Mouse (Mus musculus): ENCODE results near the gene Mylk3. TPM values are rescaled to one million over a fixed set of nuclear protein-coding genes. Genes with fewer than 3 reads are reported as not detected.

The Mylk3 gene
- polyA plus RNA-seq, 1 experiment from 2014 or later, result 57.2 TPM

GRCm38 (mm10) chr8:85363406-85363805, 22.7 kb downstream of the Mylk3 start:
- peaks cover 31% of the 10 kb centered on the region for H3K36me3 ChIP-seq (replicated peaks)
- no peak overlapping the region for H3K4me3 ChIP-seq (replicated peaks)
- H3K27me3 ChIP-seq, result no peaks in the 10 kb centered on the region
- no peak overlapping the region for H3K9ac ChIP-seq
- H3K9me3 ChIP-seq (replicated peaks), result no peaks in the 10 kb centered on the region
- peak overlapping the region; percentile 42 for H3K27ac ChIP-seq (replicated peaks)
- H3K4me1 ChIP-seq (replicated peaks), result peaks cover 42% of the 10 kb centered on the region
- 29% methylated on average over 6 of the region's 6 CpGs for WGBS (ENCODE audit: insufficient replicate concordance)
- no peak overlapping the region for H3K4me2 ChIP-seq
- peak; percentile 43; the same call in 1 of the 2 replicates for ATAC-seq (ENCODE audit: insufficient read depth)

DNA sequence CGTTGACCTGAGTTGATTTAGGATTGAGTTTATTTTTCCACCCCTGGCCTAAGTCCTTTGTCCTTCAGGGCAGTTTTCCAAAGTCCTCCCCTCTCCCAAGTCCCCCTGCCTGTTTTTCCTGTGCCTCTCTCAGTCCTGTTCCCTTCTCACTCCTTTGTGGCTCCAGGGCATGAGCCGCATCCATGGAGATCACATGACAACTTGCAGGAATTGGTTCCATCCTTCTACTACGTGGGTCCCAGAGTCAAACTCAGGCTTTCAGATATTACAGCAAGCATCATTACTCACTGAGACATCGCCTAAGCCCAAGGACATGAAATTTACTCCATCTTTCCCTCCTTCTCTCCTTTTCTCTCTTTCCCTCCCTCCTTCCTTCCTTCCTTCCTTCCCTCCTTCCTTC, 23.9 kb downstream of the Mylk3 start:
- no peak overlapping the region for H3K4me2 ChIP-seq
- H3K9ac ChIP-seq, result no peak overlapping the region
- H3K9me3 ChIP-seq (replicated peaks), result no peaks in the 10 kb centered on the region
- H3K36me3 ChIP-seq (replicated peaks), result peaks cover 40% of the 10 kb centered on the region
- H3K27me3 ChIP-seq, result no peaks in the 10 kb centered on the region
- 79% methylated on average over 4 of the region's 4 CpGs for WGBS (ENCODE audit: insufficient replicate concordance)
- peaks cover 35% of the 10 kb centered on the region for H3K4me1 ChIP-seq (replicated peaks)
- H3K4me3 ChIP-seq (replicated peaks), result no peak overlapping the region
- no peak for ATAC-seq (ENCODE audit: insufficient read depth)
- 0 out of 2 replicates have a peak overlapping the region, but pooled peaks have one; percentile 26 for H3K27ac ChIP-seq (replicated peaks)

- no peaks in the 10 kb centered on the region for H3K27me3 ChIP-seq
- ATAC-seq (ENCODE audit: insufficient read depth), result no peak
- H3K36me3 ChIP-seq (replicated peaks), result peaks cover 82% of the 10 kb centered on the region
Measured at GRCm38 (mm10) chr8:85353287-85353686, 32.9 kb downstream of the Mylk3 start.

GRCm38 (mm10) chr8:85339871-85340573, 46.1 kb downstream of the Mylk3 start:
- Histone ChIP-seq H3K9me3 (replicated peaks) (no peaks in the 10 kb centered on the region), H3K9ac (no peak overlapping the region), H3K27ac (replicated peaks) (no peak overlapping the region), H3K4me3 (replicated peaks) (no peak overlapping the region), H3K4me2 (no peak overlapping the region), H3K27me3 (no peaks in the 10 kb centered on the region), H3K36me3 (replicated peaks) (peaks cover 73% of the 10 kb centered on the region), H3K4me1 (replicated peaks) (peaks cover 16% of the 10 kb centered on the region)
- no peak for ATAC-seq (ENCODE audit: insufficient read depth)
- WGBS (ENCODE audit: insufficient replicate concordance), result 89% methylated on average over 5 of the region's 5 CpGs

More at GRCm38 (mm10) chr8:85353287-85353686, 32.9 kb downstream of the Mylk3 start:
- Histone ChIP-seq H3K4me2 (no peak overlapping the region), H3K9ac (no peak overlapping the region), H3K9me3 (replicated peaks) (no peaks in the 10 kb centered on the region), H3K4me1 (replicated peaks) (no peaks in the 10 kb centered on the region), H3K27ac (replicated peaks) (no peak overlapping the region), H3K4me3 (replicated peaks) (no peak overlapping the region)
- 86% methylated on average over 4 of the region's 4 CpGs for WGBS (ENCODE audit: insufficient replicate concordance)

- H3K4me1 ChIP-seq (replicated peaks), result peaks cover 20% of the 10 kb centered on the region
- no peak overlapping the region; the same call in 1 of the 2 replicates for H3K27ac ChIP-seq (replicated peaks)
- H3K9ac ChIP-seq, result no peak overlapping the region
- no peak overlapping the region for H3K4me2 ChIP-seq
- H3K9me3 ChIP-seq (replicated peaks), result no peaks in the 10 kb centered on the region
- no peak overlapping the region for H3K4me3 ChIP-seq (replicated peaks)
- WGBS (ENCODE audit: insufficient replicate concordance), result 81% methylated on average over 4 of the region's 4 CpGs
- no peaks in the 10 kb centered on the region for H3K27me3 ChIP-seq
- no peak for ATAC-seq (ENCODE audit: insufficient read depth)
- peaks cover 78% of the 10 kb centered on the region for H3K36me3 ChIP-seq (replicated peaks)
Measured at GRCm38 (mm10) chr8:85337681-85338080, 48.5 kb downstream of the Mylk3 start.

- ATAC-seq (ENCODE audit: insufficient read depth), result no peak
- WGBS (ENCODE audit: insufficient replicate concordance), result 78% methylated on average over 6 of the region's 6 CpGs
- H3K27ac ChIP-seq (replicated peaks), result peak overlapping the region; percentile 58; the same call in 1 of the 2 replicates
- no peaks in the 10 kb centered on the region for H3K27me3 ChIP-seq
- H3K36me3 ChIP-seq (replicated peaks), result peaks cover 76% of the 10 kb centered on the region
- H3K9ac ChIP-seq, result no peak overlapping the region
- H3K4me2 ChIP-seq, result no peak overlapping the region
- no peak overlapping the region for H3K4me3 ChIP-seq (replicated peaks)
- H3K4me1 ChIP-seq (replicated peaks), result peaks cover 20% of the 10 kb centered on the region
- no peaks in the 10 kb centered on the region for H3K9me3 ChIP-seq (replicated peaks)
Measured at GRCm38 (mm10) chr8:85336211-85336933, 49.8 kb downstream of the Mylk3 start.

- Histone ChIP-seq H3K36me3 (replicated peaks) (peaks cover 76% of the 10 kb centered on the region), H3K9me3 (replicated peaks) (no peaks in the 10 kb centered on the region), H3K27me3 (no peaks in the 10 kb centered on the region), H3K4me2 (peak overlapping the region; percentile 1; the same call in 1 of the 2 replicates), H3K27ac (replicated peaks) (peak overlapping the region; percentile 29), H3K9ac (no peak overlapping the region), H3K4me1 (replicated peaks) (peaks cover 20% of the 10 kb centered on the region), H3K4me3 (replicated peaks) (no peak overlapping the region)
- ATAC-seq (ENCODE audit: insufficient read depth), result peak; percentile 70
Measured at GRCm38 (mm10) chr8:85335105-85335504, 51.0 kb downstream of the Mylk3 start.

- Histone ChIP-seq H3K27ac (replicated peaks) (no peak overlapping the region), H3K9me3 (replicated peaks) (no peaks in the 10 kb centered on the region), H3K27me3 (no peaks in the 10 kb centered on the region), H3K4me2 (no peak overlapping the region), H3K4me3 (replicated peaks) (no peak overlapping the region), H3K36me3 (replicated peaks) (peaks cover 86% of the 10 kb centered on the region), H3K4me1 (replicated peaks) (peaks cover 4% of the 10 kb centered on the region), H3K9ac (no peak overlapping the region)
- no peak for ATAC-seq (ENCODE audit: insufficient read depth)
- WGBS (ENCODE audit: insufficient replicate concordance), result 95% methylated on average over 1 of the region's 1 CpGs
Measured at GRCm38 (mm10) chr8:85329506-85329905, 56.6 kb downstream of the Mylk3 start.

DNA sequence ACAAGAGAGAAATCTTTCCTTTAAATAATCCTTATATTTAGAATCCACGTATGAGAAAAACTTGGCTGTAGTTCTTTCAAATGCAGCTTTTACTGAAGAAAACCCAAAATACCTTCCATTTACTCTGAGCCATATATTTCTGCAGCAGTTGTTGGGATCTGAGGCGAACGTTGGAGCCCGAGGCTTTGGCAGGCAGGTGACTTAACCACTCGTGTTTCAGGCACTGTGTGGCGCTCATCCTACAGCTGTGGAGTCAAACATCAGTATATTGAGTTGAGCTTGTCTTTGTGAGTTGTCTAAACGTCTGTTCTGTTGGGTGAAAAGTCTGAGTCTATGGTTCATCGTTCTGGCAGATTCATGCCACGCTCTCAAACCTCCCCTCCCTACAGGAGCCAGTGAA, 59.1 kb downstream of the Mylk3 start:
- no peak overlapping the region for H3K4me2 ChIP-seq
- no peak overlapping the region for H3K27ac ChIP-seq (replicated peaks)
- H3K36me3 ChIP-seq (replicated peaks), result peaks cover 91% of the 10 kb centered on the region
- H3K4me1 ChIP-seq (replicated peaks), result peaks cover 11% of the 10 kb centered on the region; the same call in 1 of the 2 replicates
- WGBS (ENCODE audit: insufficient replicate concordance), result 80% methylated on average over 9 of the region's 9 CpGs
- no peaks in the 10 kb centered on the region for H3K27me3 ChIP-seq
- H3K4me3 ChIP-seq (replicated peaks), result no peak overlapping the region
- no peak overlapping the region for H3K9ac ChIP-seq
- H3K9me3 ChIP-seq (replicated peaks), result no peaks in the 10 kb centered on the region
- no peak for ATAC-seq (ENCODE audit: insufficient read depth)

- Histone ChIP-seq H3K4me1 (replicated peaks) (peaks cover 28% of the 10 kb centered on the region), H3K4me2 (no peak overlapping the region), H3K27ac (replicated peaks) (no peak overlapping the region), H3K9ac (no peak overlapping the region), H3K4me3 (replicated peaks) (no peak overlapping the region), H3K36me3 (replicated peaks) (peaks cover 61% of the 10 kb centered on the region), H3K9me3 (replicated peaks) (no peaks in the 10 kb centered on the region), H3K27me3 (no peaks in the 10 kb centered on the region)
- WGBS (ENCODE audit: insufficient replicate concordance), result 63% methylated on average over 3 of the region's 3 CpGs
- no peak for ATAC-seq (ENCODE audit: insufficient read depth)
Measured at GRCm38 (mm10) chr8:85323084-85323483, 63.1 kb downstream of the Mylk3 start.

DNA sequence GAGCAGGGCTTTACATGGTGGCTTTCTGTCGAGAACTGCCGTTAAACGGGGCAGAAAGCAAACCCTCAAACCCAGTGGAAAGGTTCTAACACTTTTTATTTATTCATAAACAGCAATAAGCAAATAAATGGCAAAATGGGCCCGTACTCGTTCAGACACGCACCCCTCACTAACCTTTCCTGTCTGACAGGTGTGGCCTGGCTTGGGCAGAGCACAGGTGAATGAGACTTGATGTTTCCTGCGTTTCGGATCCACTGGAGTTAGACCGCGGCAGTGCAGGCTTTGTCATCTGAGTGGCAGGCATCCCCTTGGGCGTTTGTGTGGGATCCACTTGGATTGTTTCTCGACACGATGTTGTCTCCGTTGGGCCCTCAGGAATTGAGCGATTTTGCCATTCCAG, 64.2 kb downstream of the Mylk3 start:
- H3K4me1 ChIP-seq (replicated peaks), result peaks cover 34% of the 10 kb centered on the region
- H3K36me3 ChIP-seq (replicated peaks), result peaks cover 53% of the 10 kb centered on the region
- H3K27me3 ChIP-seq, result no peaks in the 10 kb centered on the region
- no peak for ATAC-seq (ENCODE audit: insufficient read depth)
- 87% methylated on average over 15 of the region's 15 CpGs for WGBS (ENCODE audit: insufficient replicate concordance)
- H3K4me3 ChIP-seq (replicated peaks), result no peak overlapping the region
- H3K9ac ChIP-seq, result no peak overlapping the region
- no peaks in the 10 kb centered on the region for H3K9me3 ChIP-seq (replicated peaks)
- no peak overlapping the region for H3K4me2 ChIP-seq
- H3K27ac ChIP-seq (replicated peaks), result no peak overlapping the region
